Mouse (Mus musculus) CH12.LX (cell line): ENCODE measurements around the gene Serpina3k. TPM values are rescaled to one million over a fixed set of nuclear protein-coding genes. Genes with fewer than 3 reads are reported as not detected.
"Not testable (repeated sequence)": the region's sequence is repeated elsewhere in the genome, so short reads cannot be mapped to it uniquely, and the experiment has no call there.

Experiments
- DNase-seq: peaks from one replicate; pipeline ENCODE4 v3.0.0-alpha.2; 2013; ENCODE audit errors: extremely low read depth
- H3K27ac ChIP-seq: 2 replicates; pipeline ENCODE4 v1.5.1; 2012; ENCODE audit warnings: low read depth, mild to moderate bottlenecking, control low read depth, moderate library complexity; ENCODE audit not compliant: insufficient read depth
- H3K27me3 ChIP-seq: replicated peaks from 2 replicates; pipeline ENCODE3; 2012; ENCODE audit warnings: inconsistent platforms
- H3K36me3 ChIP-seq, 2 experiments: replicated peaks in 1 of 2; 2 replicates each; pipeline versions ENCODE3 to v1.6.1; 2012; ENCODE audit warnings: inconsistent platforms in 1 of 2, low read length in 1 of 2, mild to moderate bottlenecking in 1 of 2, mixed read lengths in 1 of 2, moderate library complexity in 1 of 2; ENCODE audit not compliant: control insufficient read depth in 1 of 2, insufficient read depth in 1 of 2
- H3K4me1 ChIP-seq, 2 experiments: 2 replicates each; pipeline ENCODE4 v1.6.1; 2012; ENCODE audit warnings: inconsistent platforms in 1 of 2, moderate library complexity in 1 of 2; ENCODE audit not compliant: insufficient read depth in 2 of 2, control insufficient read depth in 1 of 2
- H3K4me2 ChIP-seq: 2 replicates; pipeline ENCODE4 v1.6.1; 2012; ENCODE audit warnings: low read depth, mild to moderate bottlenecking, control low read depth; ENCODE audit not compliant: poor library complexity, insufficient read depth, severe bottlenecking
- H3K4me3 ChIP-seq, 3 experiments: fragments of 150-350 bp in 1 of 3; sonication (generic) in 1 of 3; replicated peaks in 1 of 3; 2 replicates each; pipeline versions ENCODE3 to v1.5.1; 2011 to 2012; ENCODE audit warnings: low read depth in 2 of 3, low read length in 2 of 3, mild to moderate bottlenecking in 2 of 3, moderate library complexity in 2 of 3, control low read depth in 1 of 3, improper control_type of control experiment in 1 of 3, inconsistent platforms in 1 of 3, mixed read lengths in 1 of 3; ENCODE audit not compliant: poor library complexity in 1 of 3
- H3K79me2 ChIP-seq: replicated peaks from 2 replicates; pipeline ENCODE4 v1.6.1; 2012; ENCODE audit warnings: mild to moderate bottlenecking, moderate library complexity; ENCODE audit not compliant: control insufficient read depth, poor library complexity, insufficient read depth, severe bottlenecking; ENCODE audit errors: extremely low read depth
- H3K9ac ChIP-seq: 2 replicates; pipeline ENCODE4 v1.6.1; 2012; ENCODE audit warnings: low read depth, mild to moderate bottlenecking, control low read depth, moderate library complexity; ENCODE audit not compliant: insufficient read depth
- H3K9me3 ChIP-seq: replicated peaks from 2 replicates; pipeline ENCODE3; 2012; ENCODE audit warnings: low read length, inconsistent platforms, mixed read lengths
- CTCF ChIP-seq, 2 experiments: IDR thresholded peaks in 1 of 2; conservative IDR thresholded peaks in 1 of 2; 2 replicates each; pipeline ENCODE4 v1.5.1; 2011 to 2012; ENCODE audit warnings: low read depth in 2 of 2, low read length in 2 of 2, improper control_type of control experiment in 1 of 2, inconsistent platforms in 1 of 2, mild to moderate bottlenecking in 1 of 2, moderate library complexity in 1 of 2
- EP300 ChIP-seq: IDR thresholded peaks from 2 replicates; pipeline ENCODE4 v1.6.1; 2011; ENCODE audit warnings: low read length, improper control_type of control experiment
- ETS1 ChIP-seq: conservative IDR thresholded peaks from 2 replicates; pipeline ENCODE4 v1.6.1; 2012; ENCODE audit warnings: low read depth, mild to moderate bottlenecking, inconsistent platforms, low read length, improper control_type of control experiment, moderate library complexity
- GABPA ChIP-seq: IDR thresholded peaks from 2 replicates; pipeline ENCODE4 v1.6.1; 2012; ENCODE audit warnings: low read depth, low read length, improper control_type of control experiment, inconsistent platforms; ENCODE audit not compliant: insufficient replicate concordance
- HCFC1 ChIP-seq: IDR thresholded peaks from 2 replicates; pipeline ENCODE4 v1.6.1; 2012; ENCODE audit warnings: low read depth, mild to moderate bottlenecking, inconsistent platforms, low read length, improper control_type of control experiment
- MAZ ChIP-seq: IDR thresholded peaks from 2 replicates; pipeline ENCODE4 v1.6.1; 2012; ENCODE audit warnings: low read depth, mild to moderate bottlenecking, inconsistent platforms, low read length, improper control_type of control experiment, moderate library complexity
- MEF2A ChIP-seq: IDR thresholded peaks from 2 replicates; pipeline ENCODE4 v1.6.1; 2014; ENCODE audit warnings: low read depth, mild to moderate bottlenecking, inconsistent platforms, low read length, improper control_type of control experiment, borderline replicate concordance
- NELFE ChIP-seq: IDR thresholded peaks from 2 replicates; pipeline ENCODE4 v1.6.1; 2011; ENCODE audit warnings: low read depth, low read length, improper control_type of control experiment
- RAD21 ChIP-seq: IDR thresholded peaks from 2 replicates; pipeline ENCODE4 v1.6.1; 2011; ENCODE audit warnings: low read depth, mild to moderate bottlenecking, low read length, improper control_type of control experiment, moderate library complexity
- SMC3 ChIP-seq: IDR thresholded peaks from 2 replicates; pipeline ENCODE4 v1.6.1; 2011; ENCODE audit warnings: low read depth, low read length, improper control_type of control experiment
- UBTF ChIP-seq: IDR thresholded peaks from 2 replicates; pipeline ENCODE4 v1.6.1; 2012; ENCODE audit warnings: low read depth, mild to moderate bottlenecking, inconsistent platforms, low read length, improper control_type of control experiment, moderate library complexity
- ZKSCAN1 ChIP-seq: IDR thresholded peaks from 2 replicates; pipeline ENCODE4 v1.6.1; 2012; ENCODE audit warnings: low read depth, inconsistent platforms, low read length, improper control_type of control experiment, borderline replicate concordance
- ZNF384 ChIP-seq: IDR thresholded peaks from 2 replicates; pipeline ENCODE4 v1.6.1; 2012; ENCODE audit warnings: low read depth, low read length, improper control_type of control experiment, inconsistent platforms
- dilution Hi-C: fragments of 300-500 bp; cut with MboI; formaldehyde crosslinking; loops from 2 replicates; pipeline ENCODE4 v1.14.3; 2020; ENCODE audit warnings: low sequenced_read_pairs; ENCODE audit not compliant: extremely low pct_unique_long_range_greater_than_20kb, extremely low pct_ligation_motif_present
- in situ Hi-C: fragments of 300-500 bp; cut with MboI; formaldehyde crosslinking; loops from 3 replicates; pipeline ENCODE4 v1.14.3; 2019; ENCODE audit warnings: low sequenced_read_pairs, low pct_ligation_motif_present, low pct_unique_long_range_greater_than_20kb, mixed read lengths
- polyA plus RNA-seq: library from polyadenylated mRNA; unstranded; fragments of >175 nt; gene quantifications from 2 replicates; pipeline ENCODE4 v1.2.1, GENCODE M21; 2012; ENCODE audit warnings: low read depth; ENCODE audit not compliant: insufficient read length
- total RNA-seq, 2 experiments: library from RNA; depleted of rRNA; stranded (reverse); fragments of 300-350 nt in 1 of 2; fragments of >200 nt in 1 of 2; gene quantifications; 2 replicates each; pipeline ENCODE4 v1.2.3; 2012 to 2014

The Serpina3k gene
- total and polyA plus RNA-seq, 3 experiments = not detected

GRCm38 (mm10) chr12:104345707-104346106 is 7.4 kb downstream of the Serpina3k start:
- H3K79me2 ChIP-seq = no peaks in the 10 kb centered on the region
- H3K27ac ChIP-seq = no peak overlapping the region
- no peak overlapping the region for H3K4me3 ChIP-seq
- in situ Hi-C loops = no loop called here
- TF ChIP-seq RAD21 (no peak), SMC3 (no peak), NELFE (no peak), MEF2A (no peak), ZKSCAN1 (no peak), ETS1 (no peak), GABPA (no peak), ZNF384 (no peak)
- H3K4me2 ChIP-seq = no peak overlapping the region
- H3K36me3 ChIP-seq = no peaks in the 10 kb centered on the region
- peaks cover 9% of the 10 kb centered on the region for H3K27me3 ChIP-seq
- DNase-seq = no peak
- dilution Hi-C loops = no loop called here
- no peaks in the 10 kb centered on the region for H3K9me3 ChIP-seq
- H3K9ac ChIP-seq = no peak overlapping the region
- H3K4me1 ChIP-seq = no peaks in the 10 kb centered on the region

- H3K27ac ChIP-seq = no peak overlapping the region
- no peak for DNase-seq
- in situ Hi-C loops (no loop called here), dilution Hi-C loops (no loop called here)
- no peak overlapping the region for H3K4me2 ChIP-seq
- TF ChIP-seq HCFC1 (no peak), EP300 (no peak), MAZ (no peak), UBTF (no peak)
- peaks cover 9% of the 10 kb centered on the region for H3K27me3 ChIP-seq
- no peaks in the 10 kb centered on the region for H3K79me2 ChIP-seq
- H3K9me3 ChIP-seq = no peaks in the 10 kb centered on the region
- H3K36me3 ChIP-seq = no peaks in the 10 kb centered on the region
- no peak overlapping the region for H3K9ac ChIP-seq
- no peaks in the 10 kb centered on the region for H3K4me1 ChIP-seq
- H3K4me3 ChIP-seq = no peak overlapping the region
Measured at GRCm38 (mm10) chr12:104347091-104347490, 8.8 kb downstream of the Serpina3k start.

GRCm38 (mm10) chr12:104351812-104352211 is 13.5 kb downstream of the Serpina3k start:
- peak; percentile 37 for TF ChIP-seq RAD21
- TF ChIP-seq SMC3 = peak; percentile 59
- peak; percentile 58 to 71 for TF ChIP-seq CTCF (conservative IDR thresholded peaks at IDR 0.05 in 1 of 2, IDR thresholded peaks at IDR 0.05 in 1 of 2; ENCODE audit: low read depth in 2 of 2, low read length in 2 of 2)
- H3K27me3 ChIP-seq = peaks cover 44% of the 10 kb centered on the region
- DNase-seq = peak; percentile 39
- H3K27ac ChIP-seq, H3K4me3 ChIP-seq, H3K4me2 ChIP-seq, dilution Hi-C loops, in situ Hi-C loops, H3K9me3 ChIP-seq, H3K4me1 ChIP-seq, H3K9ac ChIP-seq, H3K79me2 ChIP-seq, H3K36me3 ChIP-seq: not testable (repeated sequence)
